Mouse (Mus musculus) MEL (cell line): ENCODE data around the gene Slc17a7. TPM values are rescaled to one million over a fixed set of nuclear protein-coding genes. Genes with fewer than 3 reads are reported as not detected.

Experiments used
- DNase-seq: peaks from one replicate; pipeline ENCODE4 v3.0.0; 2011; ENCODE audit warnings: low read depth, low spot score
- H3K27ac ChIP-seq: 2 replicates; pipeline ENCODE4 v1.5.1; 2012; ENCODE audit warnings: low read depth, mild to moderate bottlenecking, control low read depth, low read length, moderate library complexity; ENCODE audit not compliant: control insufficient read depth
- H3K27me3 ChIP-seq, 2 experiments: fragments of 150-350 bp in 1 of 2; sonication (generic) in 1 of 2; 2 replicates each; pipeline ENCODE4 v1.6.1; 2012; ENCODE audit warnings: low read length in 2 of 2, mild to moderate bottlenecking in 2 of 2, improper control_type of control experiment in 1 of 2, moderate library complexity in 1 of 2; ENCODE audit not compliant: insufficient read depth in 2 of 2, control insufficient read depth in 1 of 2
- H3K36me3 ChIP-seq, 2 experiments: 2 replicates each; pipeline ENCODE4 v1.6.1; 2012 to 2014; ENCODE audit warnings: low read length in 2 of 2, improper control_type of control experiment in 1 of 2, inconsistent platforms in 1 of 2, mild to moderate bottlenecking in 1 of 2; ENCODE audit not compliant: insufficient read depth in 2 of 2, control insufficient read depth in 1 of 2
- H3K4me1 ChIP-seq, 2 experiments: fragments of 150-350 bp in 1 of 2; sonication (generic) in 1 of 2; 2 replicates each; pipeline ENCODE4 v1.6.1; 2012; ENCODE audit warnings: low read length in 2 of 2, improper control_type of control experiment in 1 of 2, mild to moderate bottlenecking in 1 of 2; ENCODE audit not compliant: insufficient read depth in 2 of 2, control insufficient read depth in 1 of 2
- H3K4me3 ChIP-seq, 2 experiments: fragments of 150-350 bp in 1 of 2; sonication (generic) in 1 of 2; 2 replicates each; pipeline ENCODE4 v1.5.1; 2012; ENCODE audit warnings: low read depth in 2 of 2, low read length in 2 of 2, mild to moderate bottlenecking in 2 of 2, moderate library complexity in 2 of 2, control low read depth in 1 of 2, improper control_type of control experiment in 1 of 2; ENCODE audit not compliant: control insufficient read depth in 1 of 2, insufficient read depth in 1 of 2
- H3K79me2 ChIP-seq: 2 replicates; pipeline ENCODE4 v1.6.1; 2012; ENCODE audit warnings: mild to moderate bottlenecking, low read length, moderate library complexity; ENCODE audit not compliant: control insufficient read depth, poor library complexity, insufficient read depth
- H3K9ac ChIP-seq: 2 replicates; pipeline ENCODE4 v1.6.1; 2012; ENCODE audit warnings: low read depth, mild to moderate bottlenecking, control low read depth, low read length, moderate library complexity; ENCODE audit not compliant: control insufficient read depth, poor library complexity, severe bottlenecking
- H3K9me3 ChIP-seq: fragments of 150-350 bp; sonication (generic); replicated peaks from 2 replicates; pipeline ENCODE4 v1.6.1; 2012; ENCODE audit warnings: mild to moderate bottlenecking, low read length, improper control_type of control experiment, moderate library complexity; ENCODE audit not compliant: insufficient read depth
- BHLHE40 ChIP-seq: IDR thresholded peaks from 2 replicates; pipeline ENCODE4 v1.6.1; 2012; ENCODE audit warnings: low read depth, mild to moderate bottlenecking, inconsistent platforms, low read length, improper control_type of control experiment, borderline replicate concordance
- CHD1 ChIP-seq: IDR thresholded peaks from 2 replicates; pipeline ENCODE4 v1.6.1; 2012; ENCODE audit warnings: low read depth, mild to moderate bottlenecking, inconsistent platforms, low read length, improper control_type of control experiment
- CHD2 ChIP-seq: IDR thresholded peaks from 2 replicates; pipeline ENCODE4 v1.6.1; 2011; ENCODE audit warnings: low read length, improper control_type of control experiment
- CTCF ChIP-seq, 3 experiments: IDR thresholded peaks in 2 of 3; conservative IDR thresholded peaks in 1 of 3; 2 replicates each; pipeline ENCODE4 v1.5.1; 2011 to 2012; ENCODE audit warnings: low read length in 3 of 3, low read depth in 2 of 3, mild to moderate bottlenecking in 2 of 3, improper control_type of control experiment in 1 of 3, inconsistent platforms in 1 of 3, mixed read lengths in 1 of 3, moderate library complexity in 1 of 3; ENCODE audit not compliant: control insufficient read depth in 1 of 3, insufficient read depth in 1 of 3, poor library complexity in 1 of 3, severe bottlenecking in 1 of 3
- E2F4 ChIP-seq: IDR thresholded peaks from 2 replicates; pipeline ENCODE4 v1.6.1; 2011; ENCODE audit warnings: low read depth, low read length, improper control_type of control experiment, borderline replicate concordance
- ELF1 ChIP-seq: IDR thresholded peaks from 2 replicates; pipeline ENCODE4 v1.6.1; 2014; ENCODE audit warnings: low read depth, mild to moderate bottlenecking, inconsistent platforms, low read length, improper control_type of control experiment, moderate library complexity
- EP300 ChIP-seq, 2 experiments: IDR thresholded peaks; 2 replicates each; pipeline ENCODE4 v1.6.1; 2011; ENCODE audit warnings: improper control_type of control experiment in 2 of 2, low read length in 2 of 2, low read depth in 1 of 2, mild to moderate bottlenecking in 1 of 2
- ETS1 ChIP-seq: IDR thresholded peaks from 2 replicates; pipeline ENCODE4 v1.6.1; 2012; ENCODE audit warnings: low read depth, mild to moderate bottlenecking, inconsistent platforms, low read length, improper control_type of control experiment, moderate library complexity
- GABPA ChIP-seq: IDR thresholded peaks from 2 replicates; pipeline ENCODE4 v1.6.1; 2012; ENCODE audit warnings: low read depth, mild to moderate bottlenecking, inconsistent platforms, low read length, improper control_type of control experiment, moderate library complexity
- GATA1 ChIP-seq: IDR thresholded peaks from 2 replicates; pipeline ENCODE4 v1.6.1; 2011; ENCODE audit warnings: low read depth, low read length, improper control_type of control experiment
- HCFC1 ChIP-seq: IDR thresholded peaks from 2 replicates; pipeline ENCODE4 v1.6.1; 2012; ENCODE audit warnings: low read depth, mild to moderate bottlenecking, inconsistent platforms, low read length, improper control_type of control experiment, moderate library complexity
- KAT2A ChIP-seq: conservative IDR thresholded peaks from 2 replicates; pipeline ENCODE4 v1.6.1; 2012; ENCODE audit warnings: low read depth, low read length, improper control_type of control experiment, inconsistent platforms
- MAFK ChIP-seq: IDR thresholded peaks from 2 replicates; pipeline ENCODE4 v1.6.1; 2011; ENCODE audit warnings: low read depth, mild to moderate bottlenecking, low read length, improper control_type of control experiment, borderline replicate concordance
- MAX ChIP-seq: IDR thresholded peaks from 2 replicates; pipeline ENCODE4 v1.6.1; 2011; ENCODE audit warnings: low read length, improper control_type of control experiment
- MXI1 ChIP-seq: IDR thresholded peaks from 2 replicates; pipeline ENCODE4 v1.6.1; 2011; ENCODE audit warnings: mild to moderate bottlenecking, low read depth, low read length, improper control_type of control experiment
- MYB ChIP-seq: IDR thresholded peaks from 2 replicates; pipeline ENCODE4 v1.6.1; 2011; ENCODE audit warnings: mild to moderate bottlenecking, low read depth, low read length, improper control_type of control experiment
- MYC ChIP-seq: IDR thresholded peaks from 2 replicates; pipeline ENCODE4 v1.6.1; 2011; ENCODE audit warnings: low read depth, mild to moderate bottlenecking, low read length, improper control_type of control experiment, moderate library complexity
- NRF1 ChIP-seq: IDR thresholded peaks from 2 replicates; pipeline ENCODE4 v1.6.1; 2014; ENCODE audit warnings: low read depth, mild to moderate bottlenecking, inconsistent platforms, low read length, improper control_type of control experiment, moderate library complexity; ENCODE audit not compliant: poor library complexity, insufficient read depth, severe bottlenecking
- POLR2A ChIP-seq, 2 experiments: IDR thresholded peaks; 2 replicates each; pipeline ENCODE4 v1.6.1; 2011 to 2012; ENCODE audit warnings: low read length in 2 of 2, mild to moderate bottlenecking in 2 of 2, control low read depth in 1 of 2, improper control_type of control experiment in 1 of 2, low read depth in 1 of 2, moderate library complexity in 1 of 2; ENCODE audit not compliant: control insufficient read depth in 1 of 2, insufficient read depth in 1 of 2, poor library complexity in 1 of 2
- RAD21 ChIP-seq: IDR thresholded peaks from 2 replicates; pipeline ENCODE4 v1.6.1; 2011; ENCODE audit warnings: mild to moderate bottlenecking, low read depth, low read length, improper control_type of control experiment
- RCOR1 ChIP-seq: IDR thresholded peaks from 2 replicates; pipeline ENCODE4 v1.6.1; 2012; ENCODE audit warnings: low read depth, mild to moderate bottlenecking, inconsistent platforms, low read length, improper control_type of control experiment
- SIN3A ChIP-seq: IDR thresholded peaks from 2 replicates; pipeline ENCODE4 v1.6.1; 2012; ENCODE audit warnings: low read length, improper control_type of control experiment, inconsistent platforms
- SMC3 ChIP-seq: IDR thresholded peaks from 2 replicates; pipeline ENCODE4 v1.6.1; 2011; ENCODE audit warnings: low read depth, low read length, improper control_type of control experiment
- TAL1 ChIP-seq: IDR thresholded peaks from 2 replicates; pipeline ENCODE4 v1.6.1; 2012; ENCODE audit warnings: mild to moderate bottlenecking, inconsistent platforms, low read length, moderate library complexity, mixed read lengths
- UBTF ChIP-seq: IDR thresholded peaks from 2 replicates; pipeline ENCODE4 v1.6.1; 2012; ENCODE audit warnings: low read depth, mild to moderate bottlenecking, inconsistent platforms, low read length, improper control_type of control experiment, moderate library complexity, borderline replicate concordance; ENCODE audit not compliant: insufficient read depth
- USF1 ChIP-seq: IDR thresholded peaks from 2 replicates; pipeline ENCODE4 v1.6.1; 2014; ENCODE audit warnings: low read depth, mild to moderate bottlenecking, inconsistent platforms, low read length, improper control_type of control experiment, moderate library complexity
- USF2 ChIP-seq, 2 experiments: IDR thresholded peaks; 2 replicates each; pipeline ENCODE4 v1.6.1; 2011 to 2012; ENCODE audit warnings: improper control_type of control experiment in 2 of 2, low read length in 2 of 2, borderline replicate concordance in 1 of 2, inconsistent platforms in 1 of 2, low read depth in 1 of 2, mild to moderate bottlenecking in 1 of 2; ENCODE audit not compliant: insufficient read depth in 1 of 2
- ZC3H11A ChIP-seq: IDR thresholded peaks from 2 replicates; pipeline ENCODE4 v1.6.1; 2012; ENCODE audit warnings: low read depth, mild to moderate bottlenecking, inconsistent platforms, low read length, improper control_type of control experiment
- ZMIZ1 ChIP-seq: IDR thresholded peaks from 2 replicates; pipeline ENCODE4 v1.6.1; 2012; ENCODE audit warnings: low read depth, mild to moderate bottlenecking, inconsistent platforms, low read length, improper control_type of control experiment, moderate library complexity
- polyA plus RNA-seq, 2 experiments: library from polyadenylated mRNA; stranded (reverse) in 1 of 2; unstranded in 1 of 2; fragments of >175 nt in 1 of 2; fragments of >200 nt in 1 of 2; gene quantifications; 2 replicates each; pipeline versions ENCODE4 v1.2.1 to v1.2.4; 2012; ENCODE audit warnings: low replicate concordance in 2 of 2, low read depth in 1 of 2; ENCODE audit not compliant: insufficient read length in 2 of 2, insufficient read depth in 1 of 2, missing spikeins in 1 of 2
- total RNA-seq: library from RNA; depleted of rRNA; stranded (reverse); fragments of 300-350 nt; gene quantifications from 2 replicates; pipeline ENCODE4 v1.2.3, GENCODE M21; 2012

Slc17a7 gene
- total and polyA plus RNA-seq, 3 experiments: 0.23 to 1.0 TPM; not detected in 1

DNA sequence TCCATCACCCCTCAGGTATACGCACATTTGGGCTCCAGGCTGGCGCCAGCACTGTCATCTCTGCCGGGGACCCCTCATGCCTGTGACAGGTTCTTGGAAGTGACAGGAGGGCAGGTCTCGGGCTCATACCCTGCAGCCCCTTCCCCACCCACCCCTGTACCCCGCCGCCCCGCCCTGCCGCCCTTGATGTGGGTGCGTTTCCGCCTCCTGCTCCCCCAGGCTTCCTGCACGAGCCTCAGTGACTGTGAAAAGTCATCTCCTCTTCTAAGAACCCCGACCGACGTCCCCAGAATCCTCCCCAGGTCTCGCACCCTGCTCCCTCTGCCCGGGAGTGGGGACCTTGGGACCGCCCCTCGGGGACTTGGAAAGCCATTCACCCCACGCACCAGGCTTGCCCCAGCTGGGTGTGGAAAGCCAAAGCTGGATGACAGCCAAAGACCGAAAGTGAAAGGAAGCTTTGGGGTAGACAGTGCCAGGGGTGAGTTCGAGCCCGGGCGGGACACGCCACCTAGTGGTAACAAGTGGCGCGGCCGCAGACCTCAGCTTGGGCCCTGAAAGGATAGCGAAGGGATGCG, 27.7 kb upstream of the Slc17a7 start, which contains the start of the genes Gm45713 and Flt3l (continued):
- TF ChIP-seq BHLHE40: peak; percentile 57; the same call in 1 of the 2 replicates
- TF ChIP-seq UBTF: no peak
- TF ChIP-seq GATA1: no peak
- peak; percentile 91 for TF ChIP-seq SIN3A
- peak; percentile 54 to 60; a peak in 2 of 4 replicates for TF ChIP-seq POLR2A (IDR thresholded peaks at IDR 0.05; ENCODE audit: control insufficient read depth in 1 of 2, insufficient read depth in 1 of 2, low read depth in 1 of 2, low read length in 2 of 2, poor library complexity in 1 of 2)
- TF ChIP-seq HCFC1: peak; percentile 63; the same call in 1 of the 2 replicates

DNA sequence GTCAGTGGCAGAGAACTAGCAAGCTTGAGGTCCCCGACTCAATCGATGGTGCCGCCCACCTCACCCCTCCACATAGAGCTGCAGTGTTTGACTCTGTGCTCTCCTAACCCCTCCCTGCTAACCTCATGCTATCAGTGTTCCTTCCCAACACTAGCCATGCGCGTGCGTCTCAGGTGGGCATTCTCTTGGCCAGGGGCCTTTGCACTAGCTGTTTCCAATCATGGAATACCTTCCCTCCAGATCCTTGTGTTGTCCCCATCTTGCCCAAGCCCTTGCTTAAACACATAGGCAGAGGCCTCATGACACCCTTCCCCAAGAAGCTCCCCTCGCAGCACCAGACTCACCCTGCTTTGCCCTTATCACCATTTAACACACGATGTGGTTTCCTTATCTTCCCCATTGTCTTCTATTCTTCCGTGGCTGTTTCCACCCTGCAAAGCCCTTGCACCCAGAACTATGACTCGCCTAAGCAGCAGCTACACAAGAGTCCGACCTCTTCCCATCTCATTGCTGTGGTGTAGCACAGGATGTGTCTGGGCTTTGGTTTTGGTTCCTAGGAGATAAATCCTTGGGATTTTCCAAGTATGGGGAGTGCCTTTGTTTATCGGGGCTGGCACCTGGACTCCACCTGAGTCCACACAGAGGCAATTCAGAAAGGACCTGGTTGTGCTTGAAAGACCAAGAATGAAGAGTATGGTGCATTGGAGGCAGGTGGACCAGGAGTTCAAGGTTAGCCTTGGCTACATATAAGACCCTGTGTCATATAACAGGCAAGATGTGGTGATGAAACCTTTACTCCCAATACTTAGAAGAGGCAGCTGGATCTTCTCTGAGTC, 26.4 kb upstream of the Slc17a7 start:
- Histone ChIP-seq H3K27ac (peak overlapping the region; percentile 92), H3K4me3 (peak overlapping the region in 1 of 2 experiments; percentile 74; a peak in 2 of 4 replicates), H3K4me1 (peaks cover 11 to 27% of the 10 kb centered on the region in 2 experiments), H3K27me3 (no peaks in the 10 kb centered on the region), H3K9me3 (no peaks in the 10 kb centered on the region), H3K36me3 (peaks cover 0 to 16% of the 10 kb centered on the region in 2 experiments; a peak in 2 of 4 replicates), H3K79me2 (no peaks in the 10 kb centered on the region; the same call in 1 of the 2 replicates), H3K9ac (peak overlapping the region; percentile 75)
- DNase-seq: peak; percentile 98
- TF ChIP-seq SMC3 (no peak), HCFC1 (peak; percentile 59), MYC (no peak; the same call in none of the 2 replicates), BHLHE40 (peak; percentile 62; the same call in 1 of the 2 replicates), USF2 (IDR thresholded peaks at IDR 0.05; ENCODE audit: borderline replicate concordance in 1 of 2, insufficient read depth in 1 of 2, low read depth in 1 of 2, low read length in 2 of 2) (no peak), ZC3H11A (no peak), SIN3A (peak; percentile 97), ZMIZ1 (0 out of 2 replicates have a peak, but pooled peaks have one; percentile 39), TAL1 (peak; percentile 96), POLR2A (IDR thresholded peaks at IDR 0.05; ENCODE audit: control insufficient read depth in 1 of 2, insufficient read depth in 1 of 2, low read depth in 1 of 2, low read length in 2 of 2, poor library complexity in 1 of 2) (peak in 1 of 2 experiments; percentile 52; a peak in 1 of 4 replicates), GATA1 (peak; percentile 99), USF1 (peak; percentile 53; the same call in 1 of the 2 replicates), NRF1 (peak; percentile 53; the same call in 1 of the 2 replicates), RAD21 (no peak), ELF1 (peak; percentile 65; the same call in 1 of the 2 replicates), MYB (peak; percentile 31; the same call in 1 of the 2 replicates), MAX (peak; percentile 65; the same call in 1 of the 2 replicates), GABPA (no peak), KAT2A (no peak; the same call in 1 of the 2 replicates), CHD1 (no peak), CTCF (IDR thresholded peaks at IDR 0.05 in 2 of 3, conservative IDR thresholded peaks at IDR 0.05 in 1 of 3; ENCODE audit: control insufficient read depth in 1 of 3, insufficient read depth in 1 of 3, low read depth in 2 of 3, low read length in 3 of 3, poor library complexity in 1 of 3, severe bottlenecking in 1 of 3) (no peak), EP300 (IDR thresholded peaks at IDR 0.05; ENCODE audit: low read depth in 1 of 2, low read length in 2 of 2) (peak; percentile 97 to 98), RCOR1 (peak; percentile 93), CHD2 (peak; percentile 62), MAFK (peak; percentile 74), ETS1 (peak; percentile 94), E2F4 (no peak), UBTF (no peak), MXI1 (peak; percentile 78)
